Mouse (Mus musculus) hindbrain, embryonic 13.5 days (tissue): ENCODE results near the gene Plac9a. TPM values are rescaled to one million over a fixed set of nuclear protein-coding genes. Genes with fewer than 3 reads are reported as not detected.
"Not testable (repeated sequence)": the region's sequence is repeated elsewhere in the genome, so short reads cannot be mapped to it uniquely, and the experiment has no call there.

Experiments
- ATAC-seq: fragments of 200-750 bp; cut with Nextera tagmentation; 2 replicates; pipeline ENCODE4 v1.8.0; 2017; ENCODE audit warnings: moderate TSS enrichment; ENCODE audit not compliant: low FRiP score
- H3K27ac ChIP-seq: fragments of 300-500 bp; sonication (generic); 2 replicates; pipeline ENCODE4 v1.5.1; 2015; ENCODE audit warnings: inconsistent platforms, mild to moderate bottlenecking, moderate library complexity
- H3K27me3 ChIP-seq: fragments of 300-500 bp; sonication (generic); 2 replicates; pipeline ENCODE4 v1.6.1; 2015; ENCODE audit warnings: mild to moderate bottlenecking, inconsistent platforms
- H3K36me3 ChIP-seq: fragments of 300-500 bp; sonication (generic); 2 replicates; pipeline ENCODE4 v1.6.1; 2015; ENCODE audit warnings: mild to moderate bottlenecking, inconsistent platforms
- H3K4me1 ChIP-seq: fragments of 300-500 bp; sonication (generic); replicated peaks from 2 replicates; pipeline ENCODE4 v1.6.1; 2015; ENCODE audit warnings: inconsistent platforms
- H3K4me2 ChIP-seq: fragments of 300-500 bp; sonication (generic); 2 replicates; pipeline ENCODE4 v1.6.1; 2015; ENCODE audit warnings: inconsistent platforms, mild to moderate bottlenecking, moderate library complexity
- H3K4me3 ChIP-seq: fragments of 300-500 bp; sonication (generic); 2 replicates; pipeline ENCODE4 v1.5.1; 2015; ENCODE audit warnings: mild to moderate bottlenecking, inconsistent platforms
- H3K9ac ChIP-seq: fragments of 300-500 bp; sonication (generic); 2 replicates; pipeline ENCODE4 v1.6.1; 2015; ENCODE audit warnings: mild to moderate bottlenecking, inconsistent platforms
- H3K9me3 ChIP-seq: fragments of 300-500 bp; sonication (generic); 2 replicates; pipeline ENCODE4 v1.6.1; 2016; ENCODE audit warnings: inconsistent platforms
- WGBS: fragments of 180-500 bp; shearing (Covaris S2); methylation state at CpG from one replicate; pipeline ENCODE4 v1.1.7; 2015; 5-methylcytosine and 5-hydroxymethylcytosine counted together
- polyA plus RNA-seq: library from polyadenylated mRNA; unstranded; fragments of >200 nt; fragmentation: Nextera tagmentation; extraction: Ambion mirVana; gene quantifications from 2 replicates; pipeline ENCODE4 v1.2.1, GENCODE M21; 2015

The Plac9a gene
- polyA plus RNA-seq = not detected in 2 replicates

- H3K27me3 ChIP-seq, H3K27ac ChIP-seq, ATAC-seq, H3K4me1 ChIP-seq, H3K4me3 ChIP-seq, H3K9me3 ChIP-seq, H3K4me2 ChIP-seq, H3K36me3 ChIP-seq, H3K9ac ChIP-seq: not testable (repeated sequence)
- no CpG with 5 or more reads among the region's 10 CpGs for WGBS
Measured at GRCm38 (mm10) chr14:25903000-25903399, at the start of gene Plac9a. Gene Plac9a, minus strand, starts transcription at chr14:25903100.

- H3K9ac ChIP-seq, H3K4me1 ChIP-seq, H3K27me3 ChIP-seq, H3K4me3 ChIP-seq, H3K36me3 ChIP-seq, H3K9me3 ChIP-seq, H3K4me2 ChIP-seq, H3K27ac ChIP-seq, ATAC-seq: not testable (repeated sequence)
- no CpG with 5 or more reads among the region's 8 CpGs for WGBS
Measured at GRCm38 (mm10) chr14:25938004-25938403, 35.1 kb upstream of the Plac9a start, which contains the start of gene Cphx1. Gene Cphx1, plus strand, starts transcription at chr14:25938304.

DNA sequence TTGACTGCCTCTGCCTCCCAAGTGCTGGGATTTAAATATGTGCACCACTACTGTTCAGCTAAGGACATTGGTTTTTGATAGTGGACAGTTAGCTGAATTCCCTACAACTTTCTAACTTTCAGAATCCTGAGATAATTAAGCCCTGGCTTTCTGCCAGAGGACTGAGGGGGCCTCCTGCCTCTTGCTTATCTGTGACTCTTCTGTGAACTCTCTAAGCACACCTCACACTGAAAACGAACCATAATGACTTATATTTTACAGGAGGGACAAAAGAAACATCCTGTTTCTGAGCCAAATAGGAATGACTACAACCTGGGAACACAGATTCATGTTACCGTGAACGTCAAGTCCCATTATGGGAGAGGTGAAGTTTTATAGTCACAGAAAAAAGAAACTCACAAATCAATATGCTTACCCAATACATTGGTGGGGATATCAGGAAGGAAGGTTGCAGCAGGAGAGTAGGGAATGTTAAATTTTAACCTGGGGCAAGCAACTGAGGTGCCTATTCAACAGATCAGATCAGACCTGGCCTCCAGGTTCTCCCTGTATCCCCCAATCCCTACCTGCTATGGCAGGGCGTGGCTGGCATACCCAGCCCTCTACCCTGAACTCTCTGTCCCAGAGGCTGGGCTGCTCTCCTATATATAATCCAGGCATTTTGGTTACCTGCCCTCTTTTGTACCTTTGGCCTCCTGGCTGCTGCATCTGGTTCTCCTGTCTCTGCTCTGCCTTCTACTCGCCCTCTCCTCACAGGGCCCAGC lies 34.1 kb upstream of the Plac9a start:
- H3K27ac ChIP-seq, ATAC-seq, H3K9ac ChIP-seq, H3K27me3 ChIP-seq, H3K4me2 ChIP-seq, H3K4me1 ChIP-seq, H3K4me3 ChIP-seq, H3K9me3 ChIP-seq, H3K36me3 ChIP-seq: not testable (repeated sequence)
- no CpG with 5 or more reads among the region's 5 CpGs for WGBS

DNA sequence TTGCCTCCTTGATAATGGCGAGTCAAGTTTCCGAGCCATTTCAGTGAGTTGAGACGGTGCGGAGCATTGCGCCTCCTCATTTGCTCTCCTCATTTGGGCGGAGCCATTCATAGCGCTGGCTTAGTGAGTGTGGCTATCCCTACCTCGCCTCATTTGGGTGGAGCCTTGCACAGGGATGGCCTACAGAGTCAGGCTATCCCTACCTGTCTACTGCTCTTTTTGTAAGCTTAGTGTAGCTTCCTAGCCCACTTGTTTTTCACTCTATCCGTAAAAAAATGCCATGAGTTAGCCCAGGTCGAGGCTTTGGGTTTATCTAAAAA lies 24.6 kb upstream of the Plac9a start, which contains the start of gene Tmem254a:
Gene Tmem254a (minus strand): TSS at position 111 of the 320 bp plus-strand sequence.
- H3K4me1 ChIP-seq, H3K4me3 ChIP-seq, H3K27me3 ChIP-seq, ATAC-seq, H3K9ac ChIP-seq, H3K27ac ChIP-seq, H3K4me2 ChIP-seq, H3K36me3 ChIP-seq, H3K9me3 ChIP-seq: not testable (repeated sequence)
- no CpG with 5 or more reads among the region's 10 CpGs for WGBS

GRCm38 (mm10) chr14:25926814-25927561 lies 24.1 kb upstream of the Plac9a start:
- H3K9me3 ChIP-seq, H3K27ac ChIP-seq, H3K4me1 ChIP-seq, H3K27me3 ChIP-seq, H3K36me3 ChIP-seq, H3K4me2 ChIP-seq, H3K4me3 ChIP-seq, H3K9ac ChIP-seq: not testable (repeated sequence)
- WGBS = no CpG with 5 or more reads among the region's 44 CpGs
- ATAC-seq = peak; percentile 86

GRCm38 (mm10) chr14:25918427-25919170 lies 15.7 kb upstream of the Plac9a start:
- H3K4me2 ChIP-seq, H3K4me3 ChIP-seq, H3K9me3 ChIP-seq, H3K27ac ChIP-seq, H3K27me3 ChIP-seq, H3K36me3 ChIP-seq, ATAC-seq, H3K4me1 ChIP-seq, H3K9ac ChIP-seq: not testable (repeated sequence)
- WGBS = no CpG with 5 or more reads among the region's 5 CpGs

DNA sequence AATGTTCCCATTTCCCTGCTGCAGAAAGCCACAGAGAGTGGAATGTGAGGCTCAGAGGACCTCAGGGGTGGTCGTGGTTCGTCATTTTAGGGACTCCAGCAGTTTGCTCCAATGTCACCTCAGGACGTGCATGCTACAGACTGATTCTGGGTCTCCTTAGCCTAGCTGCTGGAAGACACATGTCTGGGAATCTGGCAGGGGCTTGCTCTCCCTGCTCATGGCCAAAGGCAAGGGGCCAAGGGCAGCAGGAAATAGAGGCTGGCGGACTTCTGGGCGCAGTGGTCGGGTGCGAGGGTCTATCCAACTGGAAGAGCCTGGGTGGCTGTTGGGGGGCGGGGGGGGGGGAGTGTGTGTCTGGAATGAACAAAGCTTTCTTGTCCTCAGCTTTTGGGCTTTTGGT lies 6.1 kb upstream of the Plac9a start:
- H3K27me3 ChIP-seq, H3K4me1 ChIP-seq, H3K4me2 ChIP-seq, H3K27ac ChIP-seq, H3K9me3 ChIP-seq, H3K4me3 ChIP-seq, H3K36me3 ChIP-seq, ATAC-seq, H3K9ac ChIP-seq: not testable (repeated sequence)
- WGBS = no CpG with 5 or more reads among the region's 8 CpGs

DNA sequence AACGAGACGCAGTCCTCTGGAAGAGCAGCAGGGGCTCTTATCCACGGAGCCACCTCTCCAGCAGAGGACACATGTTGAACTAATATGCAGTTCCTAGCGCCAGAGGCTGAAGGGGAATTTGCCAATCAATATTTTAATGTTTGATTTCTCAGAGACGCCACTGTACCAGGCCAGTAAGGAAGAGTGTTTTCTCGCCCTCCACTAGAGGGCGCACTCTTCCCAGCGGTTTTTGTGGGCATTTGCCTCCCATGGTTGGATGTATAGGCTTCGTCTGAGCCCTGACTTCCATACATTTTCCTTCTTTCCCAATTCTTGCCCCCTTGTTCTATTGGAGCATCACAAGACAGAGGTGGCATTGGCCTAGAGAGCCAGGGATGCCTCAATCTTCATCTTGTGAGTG lies 4.4 kb upstream of the Plac9a start:
- no CpG with 5 or more reads among the region's 9 CpGs for WGBS
- H3K27me3 ChIP-seq, H3K27ac ChIP-seq, H3K4me2 ChIP-seq, ATAC-seq, H3K9me3 ChIP-seq, H3K4me3 ChIP-seq, H3K9ac ChIP-seq, H3K4me1 ChIP-seq, H3K36me3 ChIP-seq: not testable (repeated sequence)

GRCm38 (mm10) chr14:25905243-25905642 lies 2.3 kb upstream of the Plac9a start:
- H3K36me3 ChIP-seq, H3K9ac ChIP-seq, H3K27ac ChIP-seq, H3K9me3 ChIP-seq, H3K4me3 ChIP-seq, H3K4me2 ChIP-seq, H3K4me1 ChIP-seq, H3K27me3 ChIP-seq, ATAC-seq: not testable (repeated sequence)
- 50% methylated on average over 1 of the region's 5 CpGs for WGBS

- H3K27ac ChIP-seq, H3K36me3 ChIP-seq, H3K4me2 ChIP-seq, H3K27me3 ChIP-seq, H3K9ac ChIP-seq, H3K4me1 ChIP-seq, H3K9me3 ChIP-seq, ATAC-seq, H3K4me3 ChIP-seq: not testable (repeated sequence)
- WGBS = no CpG with 5 or more reads among the region's 7 CpGs
Measured at GRCm38 (mm10) chr14:25895686-25896085, 7.2 kb downstream of the Plac9a start.

DNA sequence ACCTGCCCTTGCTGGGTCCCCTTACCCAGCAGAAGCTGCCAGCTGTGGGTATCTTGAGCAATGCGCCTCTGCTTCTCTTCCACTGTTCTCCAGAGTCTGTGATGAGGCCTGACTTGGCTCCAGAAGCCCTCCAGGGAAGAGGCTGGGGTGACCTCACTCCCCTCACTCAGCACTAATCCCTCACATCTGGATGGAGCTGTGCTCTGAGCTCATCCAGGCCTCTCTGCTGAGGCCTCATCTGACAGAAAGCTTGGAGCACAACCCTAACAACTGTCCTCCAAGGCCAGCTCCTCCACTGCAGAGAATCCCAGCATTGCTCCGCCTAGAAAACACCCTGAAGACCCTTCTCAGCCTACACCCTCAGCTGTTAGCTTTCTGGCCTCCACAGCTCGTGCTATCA lies 8.3 kb downstream of the Plac9a start:
- not testable (repeated sequence) for H3K4me1 ChIP-seq, H3K9ac ChIP-seq, H3K27me3 ChIP-seq, H3K27ac ChIP-seq, H3K36me3 ChIP-seq, H3K4me3 ChIP-seq, H3K9me3 ChIP-seq, H3K4me2 ChIP-seq, ATAC-seq
- no CpG with 5 or more reads among the region's 3 CpGs for WGBS

DNA sequence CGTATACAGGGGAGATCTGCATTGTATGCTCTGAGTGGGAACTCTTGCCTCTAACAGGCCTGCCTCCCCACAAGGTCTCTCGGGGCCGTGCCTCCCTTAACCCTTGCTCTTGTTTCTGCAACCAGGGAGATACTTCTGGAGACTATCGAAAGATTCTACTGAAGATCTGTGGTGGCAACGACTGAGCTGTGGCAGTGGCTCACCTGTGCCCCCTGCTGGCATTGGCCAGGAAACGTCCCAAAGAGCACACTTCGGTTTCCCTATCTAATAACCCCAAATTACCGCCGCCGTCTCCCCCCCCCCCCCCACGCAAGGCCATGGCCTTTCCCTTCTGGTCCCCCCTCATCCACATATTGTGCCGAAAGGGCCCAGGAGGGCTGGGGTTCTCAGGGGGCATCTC lies 17.0 kb downstream of the Plac9a start:
- H3K4me1 ChIP-seq, H3K27ac ChIP-seq, H3K9ac ChIP-seq, H3K4me2 ChIP-seq, H3K27me3 ChIP-seq, H3K9me3 ChIP-seq, H3K4me3 ChIP-seq, H3K36me3 ChIP-seq, ATAC-seq: not testable (repeated sequence)
- no CpG with 5 or more reads among the region's 12 CpGs for WGBS
